Mouse (Mus musculus) MEL (cell line): Measurements from ENCODE around the gene Olfr1265. TPM values are rescaled to one million over a fixed set of nuclear protein-coding genes. Genes with fewer than 3 reads are reported as not detected.

ENCODE experiments used
- DNase-seq: peaks from one replicate; pipeline ENCODE4 v3.0.0; 2011; ENCODE audit warnings: low read depth, low spot score
- H3K27ac ChIP-seq: 2 replicates; pipeline ENCODE4 v1.5.1; 2012; ENCODE audit warnings: low read depth, mild to moderate bottlenecking, control low read depth, low read length, moderate library complexity; ENCODE audit not compliant: control insufficient read depth
- H3K27me3 ChIP-seq, 2 experiments: fragments of 150-350 bp in 1 of 2; sonication (generic) in 1 of 2; 2 replicates each; pipeline ENCODE4 v1.6.1; 2012; ENCODE audit warnings: low read length in 2 of 2, mild to moderate bottlenecking in 2 of 2, improper control_type of control experiment in 1 of 2, moderate library complexity in 1 of 2; ENCODE audit not compliant: insufficient read depth in 2 of 2, control insufficient read depth in 1 of 2
- H3K36me3 ChIP-seq, 2 experiments: 2 replicates each; pipeline ENCODE4 v1.6.1; 2012 to 2014; ENCODE audit warnings: low read length in 2 of 2, improper control_type of control experiment in 1 of 2, inconsistent platforms in 1 of 2, mild to moderate bottlenecking in 1 of 2; ENCODE audit not compliant: insufficient read depth in 2 of 2, control insufficient read depth in 1 of 2
- H3K4me1 ChIP-seq, 2 experiments: fragments of 150-350 bp in 1 of 2; sonication (generic) in 1 of 2; 2 replicates each; pipeline ENCODE4 v1.6.1; 2012; ENCODE audit warnings: low read length in 2 of 2, improper control_type of control experiment in 1 of 2, mild to moderate bottlenecking in 1 of 2; ENCODE audit not compliant: insufficient read depth in 2 of 2, control insufficient read depth in 1 of 2
- H3K4me3 ChIP-seq, 2 experiments: fragments of 150-350 bp in 1 of 2; sonication (generic) in 1 of 2; 2 replicates each; pipeline ENCODE4 v1.5.1; 2012; ENCODE audit warnings: low read depth in 2 of 2, low read length in 2 of 2, mild to moderate bottlenecking in 2 of 2, moderate library complexity in 2 of 2, control low read depth in 1 of 2, improper control_type of control experiment in 1 of 2; ENCODE audit not compliant: control insufficient read depth in 1 of 2, insufficient read depth in 1 of 2
- H3K79me2 ChIP-seq: 2 replicates; pipeline ENCODE4 v1.6.1; 2012; ENCODE audit warnings: mild to moderate bottlenecking, low read length, moderate library complexity; ENCODE audit not compliant: control insufficient read depth, poor library complexity, insufficient read depth
- H3K9ac ChIP-seq: 2 replicates; pipeline ENCODE4 v1.6.1; 2012; ENCODE audit warnings: low read depth, mild to moderate bottlenecking, control low read depth, low read length, moderate library complexity; ENCODE audit not compliant: control insufficient read depth, poor library complexity, severe bottlenecking
- H3K9me3 ChIP-seq: fragments of 150-350 bp; sonication (generic); replicated peaks from 2 replicates; pipeline ENCODE4 v1.6.1; 2012; ENCODE audit warnings: mild to moderate bottlenecking, low read length, improper control_type of control experiment, moderate library complexity; ENCODE audit not compliant: insufficient read depth
- CHD1 ChIP-seq: IDR thresholded peaks from 2 replicates; pipeline ENCODE4 v1.6.1; 2012; ENCODE audit warnings: low read depth, mild to moderate bottlenecking, inconsistent platforms, low read length, improper control_type of control experiment
- CTCF ChIP-seq, 3 experiments: IDR thresholded peaks in 2 of 3; conservative IDR thresholded peaks in 1 of 3; 2 replicates each; pipeline ENCODE4 v1.5.1; 2011 to 2012; ENCODE audit warnings: low read length in 3 of 3, low read depth in 2 of 3, mild to moderate bottlenecking in 2 of 3, improper control_type of control experiment in 1 of 3, inconsistent platforms in 1 of 3, mixed read lengths in 1 of 3, moderate library complexity in 1 of 3; ENCODE audit not compliant: control insufficient read depth in 1 of 3, insufficient read depth in 1 of 3, poor library complexity in 1 of 3, severe bottlenecking in 1 of 3
- GATA1 ChIP-seq: IDR thresholded peaks from 2 replicates; pipeline ENCODE4 v1.6.1; 2011; ENCODE audit warnings: low read depth, low read length, improper control_type of control experiment
- HCFC1 ChIP-seq: IDR thresholded peaks from 2 replicates; pipeline ENCODE4 v1.6.1; 2012; ENCODE audit warnings: low read depth, mild to moderate bottlenecking, inconsistent platforms, low read length, improper control_type of control experiment, moderate library complexity
- JUND ChIP-seq: IDR thresholded peaks from 2 replicates; pipeline ENCODE4 v1.6.1; 2011; ENCODE audit warnings: low read depth, mild to moderate bottlenecking, improper control_type of control experiment, low read length
- KAT2A ChIP-seq: conservative IDR thresholded peaks from 2 replicates; pipeline ENCODE4 v1.6.1; 2012; ENCODE audit warnings: low read depth, low read length, improper control_type of control experiment, inconsistent platforms
- MAFK ChIP-seq: IDR thresholded peaks from 2 replicates; pipeline ENCODE4 v1.6.1; 2011; ENCODE audit warnings: low read depth, mild to moderate bottlenecking, low read length, improper control_type of control experiment, borderline replicate concordance
- MAX ChIP-seq: IDR thresholded peaks from 2 replicates; pipeline ENCODE4 v1.6.1; 2011; ENCODE audit warnings: low read length, improper control_type of control experiment
- MXI1 ChIP-seq: IDR thresholded peaks from 2 replicates; pipeline ENCODE4 v1.6.1; 2011; ENCODE audit warnings: mild to moderate bottlenecking, low read depth, low read length, improper control_type of control experiment
- MYC ChIP-seq: IDR thresholded peaks from 2 replicates; pipeline ENCODE4 v1.6.1; 2011; ENCODE audit warnings: low read depth, mild to moderate bottlenecking, low read length, improper control_type of control experiment, moderate library complexity
- NRF1 ChIP-seq: IDR thresholded peaks from 2 replicates; pipeline ENCODE4 v1.6.1; 2014; ENCODE audit warnings: low read depth, mild to moderate bottlenecking, inconsistent platforms, low read length, improper control_type of control experiment, moderate library complexity; ENCODE audit not compliant: poor library complexity, insufficient read depth, severe bottlenecking
- POLR2A ChIP-seq, 2 experiments: IDR thresholded peaks; 2 replicates each; pipeline ENCODE4 v1.6.1; 2011 to 2012; ENCODE audit warnings: low read length in 2 of 2, mild to moderate bottlenecking in 2 of 2, control low read depth in 1 of 2, improper control_type of control experiment in 1 of 2, low read depth in 1 of 2, moderate library complexity in 1 of 2; ENCODE audit not compliant: control insufficient read depth in 1 of 2, insufficient read depth in 1 of 2, poor library complexity in 1 of 2
- POLR2AphosphoS2 ChIP-seq: IDR thresholded peaks from 2 replicates; pipeline ENCODE4 v1.6.1; 2011; ENCODE audit warnings: low read length, improper control_type of control experiment
- SIN3A ChIP-seq: IDR thresholded peaks from 2 replicates; pipeline ENCODE4 v1.6.1; 2012; ENCODE audit warnings: low read length, improper control_type of control experiment, inconsistent platforms
- SMC3 ChIP-seq: IDR thresholded peaks from 2 replicates; pipeline ENCODE4 v1.6.1; 2011; ENCODE audit warnings: low read depth, low read length, improper control_type of control experiment
- TAL1 ChIP-seq: IDR thresholded peaks from 2 replicates; pipeline ENCODE4 v1.6.1; 2012; ENCODE audit warnings: mild to moderate bottlenecking, inconsistent platforms, low read length, moderate library complexity, mixed read lengths
- TBP ChIP-seq: IDR thresholded peaks from 2 replicates; pipeline ENCODE4 v1.8.0; 2011; ENCODE audit warnings: low read depth, low read length, improper control_type of control experiment
- TCF12 ChIP-seq: IDR thresholded peaks from 2 replicates; pipeline ENCODE4 v1.6.1; 2014; ENCODE audit warnings: low read depth, mild to moderate bottlenecking, inconsistent platforms, low read length, improper control_type of control experiment, moderate library complexity
- UBTF ChIP-seq: IDR thresholded peaks from 2 replicates; pipeline ENCODE4 v1.6.1; 2012; ENCODE audit warnings: low read depth, mild to moderate bottlenecking, inconsistent platforms, low read length, improper control_type of control experiment, moderate library complexity, borderline replicate concordance; ENCODE audit not compliant: insufficient read depth
- USF2 ChIP-seq, 2 experiments: IDR thresholded peaks; 2 replicates each; pipeline ENCODE4 v1.6.1; 2011 to 2012; ENCODE audit warnings: improper control_type of control experiment in 2 of 2, low read length in 2 of 2, borderline replicate concordance in 1 of 2, inconsistent platforms in 1 of 2, low read depth in 1 of 2, mild to moderate bottlenecking in 1 of 2; ENCODE audit not compliant: insufficient read depth in 1 of 2
- ZC3H11A ChIP-seq: IDR thresholded peaks from 2 replicates; pipeline ENCODE4 v1.6.1; 2012; ENCODE audit warnings: low read depth, mild to moderate bottlenecking, inconsistent platforms, low read length, improper control_type of control experiment
- ZMIZ1 ChIP-seq: IDR thresholded peaks from 2 replicates; pipeline ENCODE4 v1.6.1; 2012; ENCODE audit warnings: low read depth, mild to moderate bottlenecking, inconsistent platforms, low read length, improper control_type of control experiment, moderate library complexity
- polyA plus RNA-seq, 2 experiments: library from polyadenylated mRNA; stranded (reverse) in 1 of 2; unstranded in 1 of 2; fragments of >175 nt in 1 of 2; fragments of >200 nt in 1 of 2; gene quantifications; 2 replicates each; pipeline versions ENCODE4 v1.2.1 to v1.2.4; 2012; ENCODE audit warnings: low replicate concordance in 2 of 2, low read depth in 1 of 2; ENCODE audit not compliant: insufficient read length in 2 of 2, insufficient read depth in 1 of 2, missing spikeins in 1 of 2
- total RNA-seq: library from RNA; depleted of rRNA; stranded (reverse); fragments of 300-350 nt; gene quantifications from 2 replicates; pipeline ENCODE4 v1.2.3, GENCODE M21; 2012

Olfr1265 gene
- total and polyA plus RNA-seq, 3 experiments = 0.06 TPM; not detected in 2

DNA sequence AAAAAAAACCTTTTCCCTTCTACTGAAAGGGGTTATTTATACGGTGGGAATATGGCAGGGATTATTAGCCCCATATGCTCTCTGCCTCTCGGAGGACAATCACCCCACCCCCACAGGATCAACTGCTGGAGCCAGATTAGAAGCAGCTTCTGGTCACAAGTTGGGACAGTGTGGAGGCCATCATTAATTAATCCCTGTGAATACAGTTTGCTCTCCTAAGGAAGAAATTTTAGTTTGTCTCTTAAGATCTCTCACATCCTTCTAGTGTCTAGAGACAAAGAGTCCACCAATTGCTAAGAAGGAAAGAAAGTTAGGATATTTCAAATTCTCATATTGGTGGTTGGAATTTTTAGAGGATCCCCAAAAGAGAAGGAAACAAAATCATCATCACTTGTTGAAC is 9.7 kb upstream of the Olfr1265 start, which contains the start of gene Olfr1264:
Olfr1264 (minus strand) TSS at position 101 of the 400 bp plus-strand sequence.
- no peak within 1 kb of the TSS for H3K27ac ChIP-seq
- no peaks in the 10 kb centered on the region for H3K36me3 ChIP-seq
- DNase-seq = no peak
- no peak within 1 kb of the TSS for H3K4me3 ChIP-seq
- H3K79me2 ChIP-seq = no peaks in the 10 kb centered on the region
- 0 out of 2 replicates have a peak, but pooled peaks cover 1% of the 10 kb centered on the region for H3K9me3 ChIP-seq
- H3K9ac ChIP-seq = no peak within 1 kb of the TSS
- no peaks in the 10 kb centered on the region for H3K27me3 ChIP-seq
- TF ChIP-seq GATA1 = no peak
- no peak for TF ChIP-seq UBTF
- no peak for TF ChIP-seq POLR2A (IDR thresholded peaks at IDR 0.05; ENCODE audit: control insufficient read depth in 1 of 2, insufficient read depth in 1 of 2, low read depth in 1 of 2, low read length in 2 of 2, poor library complexity in 1 of 2)
- TF ChIP-seq ZC3H11A = no peak
- H3K4me1 ChIP-seq = no peaks in the 10 kb centered on the region

DNA sequence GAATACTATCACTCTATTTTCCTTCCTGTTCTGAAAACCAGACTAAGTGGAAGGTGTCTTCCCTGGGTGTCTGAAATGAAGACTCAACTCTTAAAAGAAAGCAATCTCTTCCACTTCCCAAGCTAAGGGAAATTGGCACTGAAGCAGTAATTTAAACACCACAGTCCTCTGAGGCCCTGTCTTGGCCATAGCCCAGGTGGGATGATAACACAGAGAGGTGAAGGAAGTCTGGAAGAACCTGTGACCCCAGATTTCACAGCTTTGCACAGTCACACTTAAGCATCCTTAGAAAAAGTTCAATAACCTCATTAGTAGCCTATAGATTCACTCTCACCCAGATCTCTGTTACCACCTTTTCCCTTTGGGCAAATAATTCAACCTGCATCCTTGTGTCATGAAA is 28.4 kb downstream of the Olfr1265 start, which contains the start of gene Olfr140:
Olfr140 (minus strand) TSS at position 101 of the 400 bp plus-strand sequence.
- no peak for DNase-seq
- Histone ChIP-seq H3K36me3 (no peaks in the 10 kb centered on the region), H3K4me1 (no peaks in the 10 kb centered on the region), H3K79me2 (no peaks in the 10 kb centered on the region), H3K27me3 (no peaks in the 10 kb centered on the region), H3K27ac (no peak within 1 kb of the TSS), H3K9me3 (no peaks in the 10 kb centered on the region), H3K9ac (no peak within 1 kb of the TSS), H3K4me3 (no peak within 1 kb of the TSS)
- TF ChIP-seq TBP = no peak
- TF ChIP-seq TAL1 = no peak
- TF ChIP-seq JUND = no peak
- TF ChIP-seq MYC = no peak
- no peak for TF ChIP-seq KAT2A
- no peak for TF ChIP-seq TCF12
- TF ChIP-seq CHD1 = no peak
- no peak for TF ChIP-seq CTCF (IDR thresholded peaks at IDR 0.05 in 2 of 3, conservative IDR thresholded peaks at IDR 0.05 in 1 of 3; ENCODE audit: control insufficient read depth in 1 of 3, insufficient read depth in 1 of 3, low read depth in 2 of 3, low read length in 3 of 3, poor library complexity in 1 of 3, severe bottlenecking in 1 of 3)

DNA sequence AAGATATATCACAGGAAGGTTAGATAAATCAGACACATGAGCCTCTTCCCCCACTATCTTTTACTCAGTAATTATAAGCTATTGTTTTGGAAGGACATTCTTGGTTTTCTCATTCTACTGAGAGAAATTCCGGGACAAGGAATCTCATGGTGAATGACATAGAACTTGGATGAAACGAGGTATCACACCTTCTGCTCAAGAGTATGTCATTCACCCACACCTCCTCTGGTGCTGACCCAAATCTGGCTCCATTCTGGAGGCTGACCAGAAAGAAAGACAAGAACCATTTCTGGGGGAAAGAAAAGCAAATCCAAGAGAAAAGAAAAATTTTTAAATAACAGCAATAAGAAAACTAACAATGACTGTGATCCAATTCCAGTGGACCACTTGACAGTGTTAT is 34.9 kb downstream of the Olfr1265 start:
- H3K9me3 ChIP-seq = no peaks in the 10 kb centered on the region
- no peaks in the 10 kb centered on the region for H3K79me2 ChIP-seq
- no peaks in the 10 kb centered on the region for H3K27me3 ChIP-seq
- H3K4me3 ChIP-seq = no peak overlapping the region
- DNase-seq = no peak
- H3K9ac ChIP-seq = no peak overlapping the region
- no peaks in the 10 kb centered on the region for H3K4me1 ChIP-seq
- TF ChIP-seq ZC3H11A = no peak
- no peak for TF ChIP-seq POLR2AphosphoS2
- TF ChIP-seq JUND = no peak
- no peak for TF ChIP-seq MAFK
- TF ChIP-seq GATA1 = no peak
- no peak for TF ChIP-seq SIN3A
- TF ChIP-seq MAX = no peak
- TF ChIP-seq USF2 (IDR thresholded peaks at IDR 0.05; ENCODE audit: borderline replicate concordance in 1 of 2, insufficient read depth in 1 of 2, low read depth in 1 of 2, low read length in 2 of 2) = no peak
- no peak for TF ChIP-seq MXI1
- TF ChIP-seq SMC3 = no peak
- TF ChIP-seq HCFC1 = no peak
- no peak for TF ChIP-seq NRF1
- no peak for TF ChIP-seq TAL1
- TF ChIP-seq TBP = no peak
- no peak for TF ChIP-seq ZMIZ1
- no peaks in the 10 kb centered on the region for H3K36me3 ChIP-seq
- no peak overlapping the region for H3K27ac ChIP-seq
